Mouse (Mus musculus): ENCODE measurements around the gene Pik3ap1. TPM values are rescaled to one million over a fixed set of nuclear protein-coding genes. Genes with fewer than 3 reads are reported as not detected.

Gene Pik3ap1
- total and polyA plus RNA-seq, 3 experiments: 0.12 to 0.40 TPM; not detected in 1

- TF ChIP-seq ELF1 (IDR thresholded peaks at IDR 0.05; ENCODE audit: low read depth, low read length): no peak
- TF ChIP-seq GABPA (IDR thresholded peaks at IDR 0.05; ENCODE audit: low read depth, low read length): no peak
- no peak for TF ChIP-seq MAFK (IDR thresholded peaks at IDR 0.05; ENCODE audit: borderline replicate concordance, low read depth, low read length)
- no peak for TF ChIP-seq ZC3H11A (IDR thresholded peaks at IDR 0.05; ENCODE audit: low read depth, low read length)
- TF ChIP-seq POLR2AphosphoS5 (IDR thresholded peaks at IDR 0.05; ENCODE audit: borderline replicate concordance, low read depth, low read length): no peak
- no peak for TF ChIP-seq BHLHE40 (IDR thresholded peaks at IDR 0.05; ENCODE audit: borderline replicate concordance, low read depth, low read length)
- no peak for TF ChIP-seq CHD1 (IDR thresholded peaks at IDR 0.05; ENCODE audit: low read depth, low read length)
- TF ChIP-seq TCF12 (IDR thresholded peaks at IDR 0.05; ENCODE audit: low read depth, low read length): no peak
- Histone ChIP-seq H3K9ac (ENCODE audit: control insufficient read depth, low read depth, low read length, poor library complexity, severe bottlenecking) (no peak overlapping the region), H3K36me3 (ENCODE audit: control insufficient read depth in 1 of 2, insufficient read depth in 2 of 2, low read length in 2 of 2) (peaks cover 11 to 33% of the 10 kb centered on the region in 2 experiments), H3K79me2 (ENCODE audit: control insufficient read depth, insufficient read depth, low read length, poor library complexity) (peaks cover 32% of the 10 kb centered on the region), H3K4me1 (ENCODE audit: control insufficient read depth in 1 of 2, insufficient read depth in 2 of 2, low read length in 2 of 2) (peaks cover 0 to 4% of the 10 kb centered on the region in 2 experiments; a peak in 1 of 4 replicates), H3K9me3 (replicated peaks; ENCODE audit: insufficient read depth, low read length) (no peaks in the 10 kb centered on the region), H3K4me3 (ENCODE audit: control insufficient read depth in 1 of 2, insufficient read depth in 1 of 2, low read depth in 2 of 2, low read length in 2 of 2) (no peak overlapping the region), H3K27me3 (ENCODE audit: control insufficient read depth in 1 of 2, insufficient read depth in 2 of 2, low read length in 2 of 2) (no peaks in the 10 kb centered on the region), H3K27ac (ENCODE audit: control insufficient read depth, low read depth, low read length) (no peak overlapping the region)
- DNase-seq (ENCODE audit: low read depth, low spot score): no peak
Measured at GRCm38 (mm10) chr19:41254584-41254983, 130.3 kb downstream of the Pik3ap1 start.

- peaks cover 0 to 28% of the 10 kb centered on the region in 2 experiments; a peak in 2 of 4 replicates for H3K36me3 ChIP-seq (ENCODE audit: control insufficient read depth in 1 of 2, insufficient read depth in 2 of 2, low read length in 2 of 2)
- no peaks in the 10 kb centered on the region for H3K9me3 ChIP-seq (replicated peaks; ENCODE audit: insufficient read depth, low read length)
- peaks cover 7% of the 10 kb centered on the region; the same call in 1 of the 2 replicates for H3K79me2 ChIP-seq (ENCODE audit: control insufficient read depth, insufficient read depth, low read length, poor library complexity)
- no peaks in the 10 kb centered on the region for H3K27me3 ChIP-seq (ENCODE audit: control insufficient read depth in 1 of 2, insufficient read depth in 2 of 2, low read length in 2 of 2)
- no peak for TF ChIP-seq TBP (IDR thresholded peaks at IDR 0.05; ENCODE audit: low read depth, low read length)
- TF ChIP-seq MYC (IDR thresholded peaks at IDR 0.05; ENCODE audit: low read depth, low read length): no peak
- no peak overlapping the region for H3K4me3 ChIP-seq (ENCODE audit: control insufficient read depth in 1 of 2, insufficient read depth in 1 of 2, low read depth in 2 of 2, low read length in 2 of 2)
- H3K4me1 ChIP-seq (ENCODE audit: control insufficient read depth in 1 of 2, insufficient read depth in 2 of 2, low read length in 2 of 2): no peaks in the 10 kb centered on the region; a peak in 1 of 4 replicates
- no peak overlapping the region for H3K9ac ChIP-seq (ENCODE audit: control insufficient read depth, low read depth, low read length, poor library complexity, severe bottlenecking)
- no peak for DNase-seq (ENCODE audit: low read depth, low spot score)
- no peak overlapping the region for H3K27ac ChIP-seq (ENCODE audit: control insufficient read depth, low read depth, low read length)
Measured at GRCm38 (mm10) chr19:41248968-41249367, 135.9 kb downstream of the Pik3ap1 start.

- Histone ChIP-seq H3K4me3 (ENCODE audit: control insufficient read depth in 1 of 2, insufficient read depth in 1 of 2, low read depth in 2 of 2, low read length in 2 of 2) (no peak overlapping the region), H3K4me1 (ENCODE audit: control insufficient read depth in 1 of 2, insufficient read depth in 2 of 2, low read length in 2 of 2) (no peaks in the 10 kb centered on the region; a peak in 1 of 4 replicates), H3K9me3 (replicated peaks; ENCODE audit: insufficient read depth, low read length) (no peaks in the 10 kb centered on the region), H3K27ac (ENCODE audit: control insufficient read depth, low read depth, low read length) (no peak overlapping the region), H3K36me3 (ENCODE audit: control insufficient read depth in 1 of 2, insufficient read depth in 2 of 2, low read length in 2 of 2) (peaks cover 0 to 32% of the 10 kb centered on the region in 2 experiments; a peak in 2 of 4 replicates), H3K79me2 (ENCODE audit: control insufficient read depth, insufficient read depth, low read length, poor library complexity) (peaks cover 7% of the 10 kb centered on the region; the same call in 1 of the 2 replicates), H3K27me3 (ENCODE audit: control insufficient read depth in 1 of 2, insufficient read depth in 2 of 2, low read length in 2 of 2) (no peaks in the 10 kb centered on the region), H3K9ac (ENCODE audit: control insufficient read depth, low read depth, low read length, poor library complexity, severe bottlenecking) (no peak overlapping the region)
- DNase-seq (ENCODE audit: low read depth, low spot score): no peak
- no peak for TF ChIP-seq ZC3H11A (IDR thresholded peaks at IDR 0.05; ENCODE audit: low read depth, low read length)
- no peak for TF ChIP-seq SMC3 (IDR thresholded peaks at IDR 0.05; ENCODE audit: low read depth, low read length)
- TF ChIP-seq ZMIZ1 (IDR thresholded peaks at IDR 0.05; ENCODE audit: low read depth, low read length): no peak
- no peak for TF ChIP-seq HCFC1 (IDR thresholded peaks at IDR 0.05; ENCODE audit: low read depth, low read length)
- TF ChIP-seq NRF1 (IDR thresholded peaks at IDR 0.05; ENCODE audit: insufficient read depth, low read depth, low read length, poor library complexity, severe bottlenecking): no peak
- TF ChIP-seq TCF12 (IDR thresholded peaks at IDR 0.05; ENCODE audit: low read depth, low read length): no peak
- no peak for TF ChIP-seq BHLHE40 (IDR thresholded peaks at IDR 0.05; ENCODE audit: borderline replicate concordance, low read depth, low read length)
- TF ChIP-seq USF2 (IDR thresholded peaks at IDR 0.05; ENCODE audit: borderline replicate concordance in 1 of 2, insufficient read depth in 1 of 2, low read depth in 1 of 2, low read length in 2 of 2): no peak
- TF ChIP-seq CHD1 (IDR thresholded peaks at IDR 0.05; ENCODE audit: low read depth, low read length): no peak
- TF ChIP-seq ZKSCAN1 (IDR thresholded peaks at IDR 0.05; ENCODE audit: low read depth, low read length): no peak
- TF ChIP-seq MYB (IDR thresholded peaks at IDR 0.05; ENCODE audit: low read depth, low read length): no peak
- TF ChIP-seq EP300 (IDR thresholded peaks at IDR 0.05; ENCODE audit: low read depth in 1 of 2, low read length in 2 of 2): no peak
- TF ChIP-seq ETS1 (IDR thresholded peaks at IDR 0.05; ENCODE audit: low read depth, low read length): no peak
- no peak for TF ChIP-seq MXI1 (IDR thresholded peaks at IDR 0.05; ENCODE audit: low read depth, low read length)
- no peak for TF ChIP-seq TBP (IDR thresholded peaks at IDR 0.05; ENCODE audit: low read depth, low read length)
- no peak for TF ChIP-seq GATA1 (IDR thresholded peaks at IDR 0.05; ENCODE audit: low read depth, low read length)
- no peak for TF ChIP-seq SIN3A (IDR thresholded peaks at IDR 0.05; ENCODE audit: low read length)
- no peak for TF ChIP-seq CTCF (IDR thresholded peaks at IDR 0.05 in 2 of 3, conservative IDR thresholded peaks at IDR 0.05 in 1 of 3; ENCODE audit: control insufficient read depth in 1 of 3, insufficient read depth in 1 of 3, low read depth in 2 of 3, low read length in 3 of 3, poor library complexity in 1 of 3, severe bottlenecking in 1 of 3)
Measured at GRCm38 (mm10) chr19:41248271-41248670, 136.6 kb downstream of the Pik3ap1 start.
